Mouse (Mus musculus) embryo, embryonic 9.5 days (tissue): ENCODE results near the gene Ostc.

Experiments
- DNase-seq: peaks from one replicate; pipeline ENCODE4 v3.0.0-alpha.2; 2017; ENCODE audit errors: extremely low spot score

Gene Ostc

GRCm38 (mm10) chr3:130710103-130710502 lies 859 bp upstream of the Ostc start:
- no peak for DNase-seq

GRCm38 (mm10) chr3:130708529-130708928 lies 715 bp downstream of the Ostc start:
- no peak for DNase-seq

GRCm38 (mm10) chr3:130702289-130702688 lies 7.0 kb downstream of the Ostc start:
- no peak for DNase-seq

- no peak for DNase-seq
Measured at GRCm38 (mm10) chr3:130697622-130698021, 11.6 kb downstream of the Ostc start.

- no peak for DNase-seq
Measured at GRCm38 (mm10) chr3:130694705-130695104, 14.5 kb downstream of the Ostc start.

GRCm38 (mm10) chr3:130694041-130694593 lies 15.1 kb downstream of the Ostc start:
- DNase-seq = no peak

- DNase-seq = no peak
Measured at GRCm38 (mm10) chr3:130691596-130692170, 17.6 kb downstream of the Ostc start.

GRCm38 (mm10) chr3:130690834-130691595 lies 18.2 kb downstream of the Ostc start:
- peak; percentile 60 for DNase-seq

GRCm38 (mm10) chr3:130689630-130690029 lies 19.6 kb downstream of the Ostc start:
- DNase-seq = peak; percentile 74

- DNase-seq = no peak
Measured at GRCm38 (mm10) chr3:130687051-130687450, 22.2 kb downstream of the Ostc start.

- no peak for DNase-seq
Measured at GRCm38 (mm10) chr3:130685014-130685366, 24.3 kb downstream of the Ostc start.

- no peak for DNase-seq
Measured at GRCm38 (mm10) chr3:130684276-130685013, 24.8 kb downstream of the Ostc start.

GRCm38 (mm10) chr3:130683836-130684235 lies 25.4 kb downstream of the Ostc start:
- DNase-seq = no peak

- no peak for DNase-seq
Measured at GRCm38 (mm10) chr3:130682183-130682582, 27.1 kb downstream of the Ostc start.

GRCm38 (mm10) chr3:130681226-130681625 lies 28.0 kb downstream of the Ostc start:
- DNase-seq = no peak

GRCm38 (mm10) chr3:130677671-130678460 lies 31.4 kb downstream of the Ostc start:
- DNase-seq = no peak

- DNase-seq = no peak
Measured at GRCm38 (mm10) chr3:130671291-130671690, 38.0 kb downstream of the Ostc start.

- no peak for DNase-seq
Measured at GRCm38 (mm10) chr3:130662496-130662895, 46.7 kb downstream of the Ostc start.

- no peak for DNase-seq
Measured at GRCm38 (mm10) chr3:130660619-130661018, 48.6 kb downstream of the Ostc start.

- no peak for DNase-seq
Measured at GRCm38 (mm10) chr3:130649569-130649968, 59.7 kb downstream of the Ostc start.

- DNase-seq = no peak
Measured at GRCm38 (mm10) chr3:130646110-130646810, 63.0 kb downstream of the Ostc start.
